In the genomic region with DNA sequence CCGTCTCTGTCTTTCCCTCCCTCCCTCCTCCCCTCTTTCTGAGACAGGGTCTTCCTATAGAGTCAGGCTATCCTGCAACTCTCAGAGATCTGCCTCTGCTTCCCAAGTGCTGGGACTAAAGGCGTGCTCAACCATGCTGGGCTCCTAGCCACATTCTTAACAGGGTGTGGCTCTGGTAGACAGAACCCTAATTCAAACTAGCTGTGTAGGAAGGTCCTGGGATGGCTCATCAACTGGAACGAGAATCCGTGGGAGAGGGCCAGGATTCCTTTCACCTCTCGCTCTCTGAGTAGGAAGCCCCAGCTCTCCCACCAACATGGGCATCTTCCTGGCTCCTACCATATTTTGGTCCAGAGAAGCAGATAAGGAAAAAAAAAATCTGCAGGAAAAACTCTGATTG, we compare ENCODE assay signal across 19 mouse cellular contexts. TPM values are rescaled to one million over a fixed set of nuclear protein-coding genes. Genes with fewer than 3 reads are reported as not detected.
DNase-seq lines count a peak whose midpoint lies in the region; ATAC-seq and TF ChIP-seq lines count a peak whose summit lies in the region.
"Had no signal": no experiment of that assay in that cellular context is flagged by ENCODE, and none has a peak within 500 bp of the region (broad histone marks: within the 10 kb centered on the region; RNA-seq: fewer than 3 reads in every experiment).

No protein-coding gene starts in this region.

- no peak overlapping the region for H3K4me2 ChIP-seq in embryonic facial prominence, embryonic 13.5 days
- no peak overlapping the region for H3K4me2 ChIP-seq in limb, embryonic 14.5 days (replicated peaks; ENCODE audit: low read depth, low read length, severe bottlenecking)
- H3K4me2 ChIP-seq: embryonic facial prominence, embryonic 12.5 days; heart, embryonic 15.5 days; limb, embryonic 15.5 days; midbrain, embryonic 13.5 days had no signal

- H3K27me3 ChIP-seq in embryonic facial prominence, embryonic 13.5 days: no peaks in the 10 kb centered on the region
- no peaks in the 10 kb centered on the region for H3K27me3 ChIP-seq in embryonic facial prominence, embryonic 10.5 days (replicated peaks; ENCODE audit: low read depth, poor library complexity, severe bottlenecking)
- no peaks in the 10 kb centered on the region for H3K27me3 ChIP-seq in limb, embryonic 14.5 days (ENCODE audit: control insufficient read depth, insufficient read depth, low read length)
- no peaks in the 10 kb centered on the region for H3K27me3 ChIP-seq in limb, embryonic 10.5 days (ENCODE audit: low read depth, poor library complexity, severe bottlenecking)
- H3K27me3 ChIP-seq in ES-Bruce4 (ENCODE audit: control insufficient read depth, insufficient read depth, low read length, poor library complexity, severe bottlenecking): no peaks in the 10 kb centered on the region
- H3K27me3 ChIP-seq: CH12.LX; embryonic facial prominence, embryonic 12.5 days; heart, embryonic 15.5 days; limb, embryonic 15.5 days; midbrain, embryonic 13.5 days had no signal

- H3K9me3 ChIP-seq in embryonic facial prominence, embryonic 13.5 days: no peaks in the 10 kb centered on the region; the same call in 1 of the 2 replicates
- H3K9me3 ChIP-seq in embryonic facial prominence, embryonic 10.5 days: no peaks in the 10 kb centered on the region
- no peaks in the 10 kb centered on the region for H3K9me3 ChIP-seq in limb, embryonic 14.5 days (ENCODE audit: control insufficient read depth, low read length)
- no peaks in the 10 kb centered on the region for H3K9me3 ChIP-seq in limb, embryonic 10.5 days (replicated peaks)
- H3K9me3 ChIP-seq in ES-Bruce4 (replicated peaks; ENCODE audit: control insufficient read depth, insufficient read depth, low read length, poor library complexity, severe bottlenecking): no peaks in the 10 kb centered on the region
- H3K9me3 ChIP-seq: embryonic facial prominence, embryonic 12.5 days; heart, embryonic 15.5 days; hindbrain, embryonic 10.5 days; limb, embryonic 15.5 days; midbrain, embryonic 13.5 days had no signal

- H3K36me3 ChIP-seq in embryonic facial prominence, embryonic 13.5 days: no peaks in the 10 kb centered on the region
- H3K36me3 ChIP-seq in embryonic facial prominence, embryonic 10.5 days (replicated peaks): no peaks in the 10 kb centered on the region
- no peaks in the 10 kb centered on the region for H3K36me3 ChIP-seq in limb, embryonic 14.5 days (ENCODE audit: control insufficient read depth, insufficient read depth, low read length)
- H3K36me3 ChIP-seq in limb, embryonic 10.5 days: no peaks in the 10 kb centered on the region
- H3K36me3 ChIP-seq in ES-Bruce4 (ENCODE audit: control insufficient read depth, insufficient read depth, low read length, poor library complexity, severe bottlenecking): no peaks in the 10 kb centered on the region
- H3K36me3 ChIP-seq: embryonic facial prominence, embryonic 12.5 days; heart, embryonic 15.5 days; hindbrain, embryonic 10.5 days; limb, embryonic 15.5 days; midbrain, embryonic 13.5 days had no signal

- H3K9ac ChIP-seq in embryonic facial prominence, embryonic 13.5 days: no peak overlapping the region
- no peak overlapping the region for H3K9ac ChIP-seq in limb, embryonic 14.5 days (ENCODE audit: low read depth, low read length, severe bottlenecking)
- H3K9ac ChIP-seq in ES-Bruce4 (ENCODE audit: low read depth, poor library complexity, severe bottlenecking): no peak overlapping the region
- H3K9ac ChIP-seq: embryonic facial prominence, embryonic 12.5 days; heart, embryonic 15.5 days; limb, embryonic 15.5 days; midbrain, embryonic 13.5 days had no signal

- WGBS in embryonic facial prominence, embryonic 13.5 days: 56% methylated on average over 5 of the region's 5 CpGs
- WGBS in embryonic facial prominence, embryonic 10.5 days: 80% methylated on average over 5 of the region's 5 CpGs
- 65% methylated on average over 5 of the region's 5 CpGs for WGBS in limb, embryonic 14.5 days
- WGBS in limb, embryonic 10.5 days: 78% methylated on average over 5 of the region's 5 CpGs

- DNase-seq in embryonic facial prominence, embryonic 10.5 days (ENCODE audit: low spot score): no peak
- DNase-seq in limb, embryonic 14.5 days (ENCODE audit: low spot score): peak; percentile 32
- DNase-seq in limb, embryonic 10.5 days (ENCODE audit: low spot score): no peak
- peak; percentile 61 for DNase-seq in fibroblast of lung, adult 2 months (ENCODE audit: low read depth)
- no peak for DNase-seq in thymus, postnatal 14 days
- DNase-seq in layer of hippocampus, adult 2 months (ENCODE audit: low spot score in 2 of 2): no peak
- DNase-seq: adrenal gland, adult 2 months; cerebellum, adult 11 months; cerebellum, postnatal 25 days had no signal

- 0 out of 2 replicates have a peak, but pooled peaks cover 5% of the 10 kb centered on the region for H3K4me1 ChIP-seq in embryonic facial prominence, embryonic 13.5 days
- H3K4me1 ChIP-seq in embryonic facial prominence, embryonic 10.5 days: peaks cover 7% of the 10 kb centered on the region; the same call in 1 of the 2 replicates
- no peaks in the 10 kb centered on the region for H3K4me1 ChIP-seq in limb, embryonic 14.5 days (ENCODE audit: control insufficient read depth, insufficient read depth, low read length)
- H3K4me1 ChIP-seq in limb, embryonic 10.5 days: no peaks in the 10 kb centered on the region
- H3K4me1 ChIP-seq in ES-Bruce4 (ENCODE audit: control insufficient read depth, insufficient read depth, low read length): peaks cover 6% of the 10 kb centered on the region
- H3K4me1 ChIP-seq: embryonic facial prominence, embryonic 12.5 days; limb, embryonic 15.5 days; midbrain, embryonic 13.5 days had no signal

- peak overlapping the region; percentile 11; the same call in 1 of the 2 replicates for H3K27ac ChIP-seq in embryonic facial prominence, embryonic 13.5 days
- no peak overlapping the region for H3K27ac ChIP-seq in embryonic facial prominence, embryonic 10.5 days (replicated peaks)
- H3K27ac ChIP-seq in limb, embryonic 14.5 days (replicated peaks; ENCODE audit: low read depth, low read length): no peak overlapping the region
- H3K27ac ChIP-seq in limb, embryonic 10.5 days: no peak overlapping the region
- H3K27ac ChIP-seq in ES-Bruce4 (ENCODE audit: insufficient read depth, low read length): peak overlapping the region; percentile 71
- H3K27ac ChIP-seq in layer of hippocampus, adult 2 months: no peak overlapping the region
- H3K27ac ChIP-seq: embryonic facial prominence, embryonic 12.5 days; heart, embryonic 15.5 days; hindbrain, embryonic 10.5 days; limb, embryonic 15.5 days; midbrain, embryonic 13.5 days had no signal

- no peak for TF ChIP-seq CTCF in ES-Bruce4 (IDR thresholded peaks at IDR 0.05; ENCODE audit: low read depth, low read length)
- TF ChIP-seq CTCF in layer of hippocampus, adult 2 months (conservative IDR thresholded peaks at IDR 0.05): no peak

- no peak for TF ChIP-seq POLR2A in limb, embryonic 14.5 days (IDR thresholded peaks at IDR 0.05; ENCODE audit: borderline replicate concordance, extremely low read depth, insufficient read depth, insufficient read length)
- no peak for TF ChIP-seq POLR2A in ES-Bruce4 (IDR thresholded peaks at IDR 0.05; ENCODE audit: insufficient read depth, low read length)

- ATAC-seq in embryonic facial prominence, embryonic 13.5 days (ENCODE audit: insufficient number of reproducible peaks, insufficient read depth, low FRiP score, low TSS enrichment, low read depth): no peak
- no peak for ATAC-seq in limb, embryonic 14.5 days (ENCODE audit: low FRiP score, low read depth)
- ATAC-seq: forebrain, embryonic 14.5 days; inflammation-experienced regulatory T-cells, adult 6 months; midbrain, embryonic 13.5 days had no signal

- H3K4me3 ChIP-seq in embryonic facial prominence, embryonic 13.5 days: no peak overlapping the region
- no peak overlapping the region for H3K4me3 ChIP-seq in embryonic facial prominence, embryonic 10.5 days
- no peak overlapping the region for H3K4me3 ChIP-seq in limb, embryonic 14.5 days (replicated peaks; ENCODE audit: low read length)
- no peak overlapping the region for H3K4me3 ChIP-seq in limb, embryonic 10.5 days
- H3K4me3 ChIP-seq in ES-Bruce4 (ENCODE audit: low read depth, low read length): no peak overlapping the region
- no peak overlapping the region for H3K4me3 ChIP-seq in layer of hippocampus, adult 2 months
- H3K4me3 ChIP-seq: embryonic facial prominence, embryonic 12.5 days; heart, embryonic 15.5 days; hindbrain, embryonic 10.5 days; limb, embryonic 15.5 days; midbrain, embryonic 13.5 days had no signal

- TF ChIP-seq EP300 in ES-Bruce4 (IDR thresholded peaks at IDR 0.05; ENCODE audit: insufficient read depth, low read depth, low read length): no peak

RNA-seq across cellular contexts. Expression of gene Cyb5r3, which starts 10.0 kb away (rescaled TPM):
- 116 and 118 TPM in 2 replicates for polyA plus RNA-seq in embryonic facial prominence, embryonic 13.5 days (2015; fragmentation: Nextera tagmentation; extraction: Ambion mirVana)
- 194 and 204 TPM in 2 replicates for polyA plus RNA-seq in embryonic facial prominence, embryonic 10.5 days (2016; fragmentation: Nextera tagmentation; extraction: Ambion mirVana)
- polyA plus RNA-seq in limb, embryonic 14.5 days (2012; rRNA removed): 73.3 and 79.9 TPM in 2 replicates
- 135 and 136 TPM in 2 replicates for polyA plus RNA-seq in limb, embryonic 14.5 days (2014; fragmentation: Nextera tagmentation; extraction: Ambion mirVana)
- 163 and 174 TPM in 2 replicates for polyA plus RNA-seq in limb, embryonic 10.5 days (2016; fragmentation: Nextera tagmentation; extraction: Ambion mirVana)
- polyA plus RNA-seq in ES-Bruce4 (2011; ENCODE audit: insufficient read depth, insufficient read length, low read depth, missing spikeins): 188 and 200 TPM in 2 replicates
- 10 to 100 TPM; 63.7 to 65.6 TPM for total RNA-seq in layer of hippocampus, adult 2 months (2021)

RNA-seq across cellular contexts. Expression of gene Poldip3, which starts 33.2 kb away (rescaled TPM):
- 155 TPM in 2 replicates for polyA plus RNA-seq in embryonic facial prominence, embryonic 13.5 days (2015; fragmentation: Nextera tagmentation; extraction: Ambion mirVana)
- 181 and 182 TPM in 2 replicates for polyA plus RNA-seq in embryonic facial prominence, embryonic 10.5 days (2016; fragmentation: Nextera tagmentation; extraction: Ambion mirVana)
- 88.2 and 94.3 TPM in 2 replicates for polyA plus RNA-seq in limb, embryonic 14.5 days (2012; rRNA removed)
- 150 and 154 TPM in 2 replicates for polyA plus RNA-seq in limb, embryonic 14.5 days (2014; fragmentation: Nextera tagmentation; extraction: Ambion mirVana)
- polyA plus RNA-seq in limb, embryonic 10.5 days (2016; fragmentation: Nextera tagmentation; extraction: Ambion mirVana): 183 and 193 TPM in 2 replicates
- 97.9 and 113 TPM in 2 replicates for polyA plus RNA-seq in ES-Bruce4 (2011; ENCODE audit: insufficient read depth, insufficient read length, low read depth, missing spikeins)
- 10 to 100 TPM; 90.5 to 91.5 TPM for total RNA-seq in layer of hippocampus, adult 2 months (2021)

RNA-seq across cellular contexts. Expression of gene Rrp7a, which starts 59.8 kb away (rescaled TPM):
- 53.8 and 67.7 TPM in 2 replicates for polyA plus RNA-seq in embryonic facial prominence, embryonic 13.5 days (2015; fragmentation: Nextera tagmentation; extraction: Ambion mirVana)
- 87.2 and 90.4 TPM in 2 replicates for polyA plus RNA-seq in embryonic facial prominence, embryonic 10.5 days (2016; fragmentation: Nextera tagmentation; extraction: Ambion mirVana)
- polyA plus RNA-seq in limb, embryonic 14.5 days (2012; rRNA removed): 82.1 and 92.1 TPM in 2 replicates
- polyA plus RNA-seq in limb, embryonic 14.5 days (2014; fragmentation: Nextera tagmentation; extraction: Ambion mirVana): 60.9 and 61.7 TPM in 2 replicates
- polyA plus RNA-seq in limb, embryonic 10.5 days (2016; fragmentation: Nextera tagmentation; extraction: Ambion mirVana): 66.9 and 76.5 TPM in 2 replicates
- 90.8 and 102 TPM in 2 replicates for polyA plus RNA-seq in ES-Bruce4 (2011; ENCODE audit: insufficient read depth, insufficient read length, low read depth, missing spikeins)
- 100 to 1,000 TPM; 144 to 151 TPM for total RNA-seq in layer of hippocampus, adult 2 months (2021)

Comparison
In these comparisons a context has a peak if more than half of its experiments do, and no peak if none do; other contexts are left out.
1. H3K27ac ChIP-seq: peak in embryonic facial prominence, embryonic 13.5 days (single experiment) and ES-Bruce4 (single experiment); none in embryonic facial prominence, embryonic 10.5 days (single experiment), limb, embryonic 14.5 days (single experiment), limb, embryonic 10.5 days (single experiment) and layer of hippocampus, adult 2 months (single experiment).
2. DNase-seq: peak in limb, embryonic 14.5 days (single experiment) and fibroblast of lung, adult 2 months (single experiment); none in embryonic facial prominence, embryonic 10.5 days (single experiment), limb, embryonic 10.5 days (single experiment), thymus, postnatal 14 days (single experiment) and layer of hippocampus, adult 2 months (0 of 2).